Mouse (Mus musculus): ENCODE measurements around the gene Dnmt3l.

Gene Dnmt3l

GRCm38 (mm10) chr10:78031987-78032386, 9.8 kb upstream of the Dnmt3l start:
- DNase-seq (ENCODE audit: low spot score), result no peak

- no peak for DNase-seq (ENCODE audit: low spot score)
Observed at GRCm38 (mm10) chr10:78037139-78037538, 4.6 kb upstream of the Dnmt3l start.

GRCm38 (mm10) chr10:78042096-78042495, 349 bp downstream of the Dnmt3l start:
- no peak for DNase-seq (ENCODE audit: low spot score)

- no peak for DNase-seq (ENCODE audit: low spot score)
Observed at GRCm38 (mm10) chr10:78042697-78043405, 1.1 kb downstream of the Dnmt3l start.

- DNase-seq (ENCODE audit: low spot score), result peak; percentile 60
Observed at GRCm38 (mm10) chr10:78043406-78043836, 1.7 kb downstream of the Dnmt3l start, which contains the start of gene Aire. Gene Aire, minus strand, starts transcription at chr10:78043610.

GRCm38 (mm10) chr10:78044531-78044930, 2.8 kb downstream of the Dnmt3l start:
- DNase-seq (ENCODE audit: low spot score), result no peak

GRCm38 (mm10) chr10:78046388-78046787, 4.6 kb downstream of the Dnmt3l start:
- DNase-seq (ENCODE audit: low spot score), result no peak

GRCm38 (mm10) chr10:78048061-78048730, 6.4 kb downstream of the Dnmt3l start:
- no peak for DNase-seq (ENCODE audit: low spot score)

GRCm38 (mm10) chr10:78049519-78050035, 7.8 kb downstream of the Dnmt3l start:
- DNase-seq (ENCODE audit: low spot score), result no peak

GRCm38 (mm10) chr10:78054633-78055565, 13.2 kb downstream of the Dnmt3l start:
- DNase-seq (ENCODE audit: low spot score), result peak; percentile 36

GRCm38 (mm10) chr10:78057056-78057455, 15.3 kb downstream of the Dnmt3l start:
- DNase-seq (ENCODE audit: low spot score), result peak; percentile 35

GRCm38 (mm10) chr10:78063122-78063521, 21.4 kb downstream of the Dnmt3l start:
- no peak for DNase-seq (ENCODE audit: low spot score)

- DNase-seq (ENCODE audit: low spot score), result no peak
Observed at GRCm38 (mm10) chr10:78067226-78067625, 25.5 kb downstream of the Dnmt3l start.

- DNase-seq (ENCODE audit: low spot score), result no peak
Observed at GRCm38 (mm10) chr10:78068541-78068940, 26.8 kb downstream of the Dnmt3l start.

GRCm38 (mm10) chr10:78069101-78070011, 27.6 kb downstream of the Dnmt3l start, which contains the start of gene Icosl:
Gene Icosl, plus strand, starts transcription at chr10:78069302.
- peak; percentile 80 for DNase-seq (ENCODE audit: low spot score)

GRCm38 (mm10) chr10:78074151-78074550, 32.4 kb downstream of the Dnmt3l start:
- no peak for DNase-seq (ENCODE audit: low spot score)

- DNase-seq (ENCODE audit: low spot score), result no peak
Observed at GRCm38 (mm10) chr10:78074977-78075376, 33.2 kb downstream of the Dnmt3l start.

GRCm38 (mm10) chr10:78077862-78078261, 36.1 kb downstream of the Dnmt3l start:
- no peak for DNase-seq (ENCODE audit: low spot score)

GRCm38 (mm10) chr10:78078276-78078675, 36.5 kb downstream of the Dnmt3l start:
- no peak for DNase-seq (ENCODE audit: low spot score)

- DNase-seq (ENCODE audit: low spot score), result no peak
Observed at GRCm38 (mm10) chr10:78079955-78080591, 38.3 kb downstream of the Dnmt3l start.

Data from urinary bladder, postnatal 25 days (tissue).